Mouse (Mus musculus): ENCODE results near the gene Gm6525.
A peak's percentile ranks its signal among the peaks of the same experiment; 100 is the strongest.

The Gm6525 gene

DNA sequence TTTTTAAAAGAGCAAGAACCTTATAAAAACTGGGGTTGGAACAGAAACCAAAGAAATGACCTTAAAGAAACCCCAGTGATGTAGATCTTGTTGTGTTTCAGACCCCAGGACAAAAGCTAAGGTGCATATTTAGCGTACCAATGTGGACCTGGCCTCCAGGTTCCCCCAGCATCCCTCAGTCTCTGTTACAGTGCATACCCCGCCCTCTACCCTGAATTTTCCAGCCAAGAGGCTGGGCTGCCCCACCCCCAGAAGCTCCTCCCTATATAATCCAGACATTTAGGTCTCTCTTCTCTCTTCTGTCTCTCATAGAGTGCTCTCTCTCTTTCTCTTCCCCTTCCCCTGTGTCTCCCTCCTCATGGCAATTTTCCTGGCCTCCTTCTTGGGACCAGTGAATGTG is 6.4 kb downstream of the Gm6525 start:
- H3K4me3 ChIP-seq (replicated peaks; ENCODE audit: low read length) = peak overlapping the region; percentile 58
- peaks cover 71% of the 10 kb centered on the region for H3K4me1 ChIP-seq (replicated peaks; ENCODE audit: low read depth, low read length)
- TF ChIP-seq POU5F1 (IDR thresholded peaks at IDR 0.05; ENCODE audit: borderline replicate concordance, low read length) = no peak
- no peak for TF ChIP-seq NANOG (IDR thresholded peaks at IDR 0.05; ENCODE audit: borderline replicate concordance, low read length)
- TF ChIP-seq CTCF (conservative IDR thresholded peaks at IDR 0.05; ENCODE audit: low read length) = no peak
- peaks cover 41% of the 10 kb centered on the region for H3K36me3 ChIP-seq (ENCODE audit: insufficient read depth, low read length)
- H3K9me3 ChIP-seq (ENCODE audit: low read length) = peaks cover 13% of the 10 kb centered on the region; the same call in 1 of the 2 replicates
- no peaks in the 10 kb centered on the region for H3K27me3 ChIP-seq (ENCODE audit: insufficient read depth, low read length)

DNA sequence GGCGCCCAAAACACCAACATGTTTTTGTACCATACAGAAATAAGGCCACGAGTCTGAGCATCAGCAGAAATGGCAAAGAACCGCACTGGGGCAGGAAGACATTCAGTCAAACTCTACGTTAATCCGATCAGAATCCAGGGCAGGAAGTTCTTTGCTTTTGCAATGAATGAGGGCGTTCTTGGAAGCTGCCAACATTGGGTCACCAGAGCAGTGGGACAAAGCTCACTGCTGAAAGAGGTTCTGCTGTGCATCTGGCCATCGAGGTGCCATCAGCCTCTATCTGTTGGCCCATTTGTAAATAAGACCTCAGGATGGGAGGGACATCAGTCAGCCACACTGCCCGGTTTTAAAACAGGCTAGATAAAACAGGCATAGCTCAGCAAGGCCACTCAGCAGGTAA is 7.2 kb downstream of the Gm6525 start:
- Histone ChIP-seq H3K4me1 (replicated peaks; ENCODE audit: low read depth, low read length) (peaks cover 72% of the 10 kb centered on the region), H3K4me3 (replicated peaks; ENCODE audit: low read length) (peak overlapping the region; percentile 58), H3K36me3 (ENCODE audit: insufficient read depth, low read length) (peaks cover 38% of the 10 kb centered on the region), H3K9me3 (ENCODE audit: low read length) (peaks cover 13% of the 10 kb centered on the region; the same call in 1 of the 2 replicates), H3K27me3 (ENCODE audit: insufficient read depth, low read length) (no peaks in the 10 kb centered on the region)
- TF ChIP-seq CTCF (conservative IDR thresholded peaks at IDR 0.05; ENCODE audit: low read length) (no peak), POU5F1 (IDR thresholded peaks at IDR 0.05; ENCODE audit: borderline replicate concordance, low read length) (no peak), NANOG (IDR thresholded peaks at IDR 0.05; ENCODE audit: borderline replicate concordance, low read length) (no peak)

DNA sequence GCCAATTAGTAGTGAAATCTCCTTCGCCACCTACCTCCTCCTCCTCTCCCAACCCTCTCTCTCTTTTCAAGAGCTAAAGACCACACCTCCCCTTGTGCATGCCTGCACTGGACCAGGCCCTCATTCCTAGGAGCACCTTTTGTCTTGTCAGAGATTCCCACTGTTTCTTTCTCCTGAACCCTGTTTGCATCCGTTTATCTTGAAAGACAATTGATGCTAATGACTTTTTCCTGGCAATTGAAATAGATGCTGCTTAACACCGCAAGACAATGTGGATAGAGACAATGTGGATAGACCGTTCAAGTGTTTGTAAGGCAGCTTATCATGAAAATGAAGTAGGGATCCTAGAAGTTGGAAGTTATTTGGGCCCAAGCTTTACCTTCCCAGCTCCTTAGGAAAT is 7.8 kb downstream of the Gm6525 start:
- peaks cover 72% of the 10 kb centered on the region for H3K4me1 ChIP-seq (replicated peaks; ENCODE audit: low read depth, low read length)
- peaks cover 13% of the 10 kb centered on the region; the same call in 1 of the 2 replicates for H3K9me3 ChIP-seq (ENCODE audit: low read length)
- peak overlapping the region; percentile 58; the same call in 1 of the 2 replicates for H3K4me3 ChIP-seq (replicated peaks; ENCODE audit: low read length)
- TF ChIP-seq NANOG (IDR thresholded peaks at IDR 0.05; ENCODE audit: borderline replicate concordance, low read length) = peak; percentile 94
- no peak for TF ChIP-seq POU5F1 (IDR thresholded peaks at IDR 0.05; ENCODE audit: borderline replicate concordance, low read length)
- peaks cover 32% of the 10 kb centered on the region for H3K36me3 ChIP-seq (ENCODE audit: insufficient read depth, low read length)
- H3K27me3 ChIP-seq (ENCODE audit: insufficient read depth, low read length) = no peaks in the 10 kb centered on the region

GRCm38 (mm10) chr3:84189629-84190173 is 15.8 kb downstream of the Gm6525 start:
- Histone ChIP-seq H3K4me1 (replicated peaks; ENCODE audit: low read depth, low read length) (peaks cover 86% of the 10 kb centered on the region), H3K9me3 (ENCODE audit: low read length) (peaks cover 2% of the 10 kb centered on the region; the same call in 1 of the 2 replicates), H3K4me3 (replicated peaks; ENCODE audit: low read length) (peak overlapping the region; percentile 82), H3K36me3 (ENCODE audit: insufficient read depth, low read length) (peaks cover 8% of the 10 kb centered on the region), H3K27me3 (ENCODE audit: insufficient read depth, low read length) (no peaks in the 10 kb centered on the region)
- TF ChIP-seq CTCF (conservative IDR thresholded peaks at IDR 0.05; ENCODE audit: low read length) (no peak), POU5F1 (IDR thresholded peaks at IDR 0.05; ENCODE audit: borderline replicate concordance, low read length) (no peak), NANOG (IDR thresholded peaks at IDR 0.05; ENCODE audit: borderline replicate concordance, low read length) (no peak)

GRCm38 (mm10) chr3:84190513-84191061 is 16.7 kb downstream of the Gm6525 start:
- peak overlapping the region; percentile 82 for H3K4me3 ChIP-seq (replicated peaks; ENCODE audit: low read length)
- H3K36me3 ChIP-seq (ENCODE audit: insufficient read depth, low read length) = peaks cover 3% of the 10 kb centered on the region; the same call in 1 of the 2 replicates
- no peak for TF ChIP-seq POU5F1 (IDR thresholded peaks at IDR 0.05; ENCODE audit: borderline replicate concordance, low read length)
- no peak for TF ChIP-seq NANOG (IDR thresholded peaks at IDR 0.05; ENCODE audit: borderline replicate concordance, low read length)
- TF ChIP-seq CTCF (conservative IDR thresholded peaks at IDR 0.05; ENCODE audit: low read length) = no peak
- H3K9me3 ChIP-seq (ENCODE audit: low read length) = no peaks in the 10 kb centered on the region; the same call in 1 of the 2 replicates
- H3K4me1 ChIP-seq (replicated peaks; ENCODE audit: low read depth, low read length) = peaks cover 93% of the 10 kb centered on the region
- H3K27me3 ChIP-seq (ENCODE audit: insufficient read depth, low read length) = no peaks in the 10 kb centered on the region

DNA sequence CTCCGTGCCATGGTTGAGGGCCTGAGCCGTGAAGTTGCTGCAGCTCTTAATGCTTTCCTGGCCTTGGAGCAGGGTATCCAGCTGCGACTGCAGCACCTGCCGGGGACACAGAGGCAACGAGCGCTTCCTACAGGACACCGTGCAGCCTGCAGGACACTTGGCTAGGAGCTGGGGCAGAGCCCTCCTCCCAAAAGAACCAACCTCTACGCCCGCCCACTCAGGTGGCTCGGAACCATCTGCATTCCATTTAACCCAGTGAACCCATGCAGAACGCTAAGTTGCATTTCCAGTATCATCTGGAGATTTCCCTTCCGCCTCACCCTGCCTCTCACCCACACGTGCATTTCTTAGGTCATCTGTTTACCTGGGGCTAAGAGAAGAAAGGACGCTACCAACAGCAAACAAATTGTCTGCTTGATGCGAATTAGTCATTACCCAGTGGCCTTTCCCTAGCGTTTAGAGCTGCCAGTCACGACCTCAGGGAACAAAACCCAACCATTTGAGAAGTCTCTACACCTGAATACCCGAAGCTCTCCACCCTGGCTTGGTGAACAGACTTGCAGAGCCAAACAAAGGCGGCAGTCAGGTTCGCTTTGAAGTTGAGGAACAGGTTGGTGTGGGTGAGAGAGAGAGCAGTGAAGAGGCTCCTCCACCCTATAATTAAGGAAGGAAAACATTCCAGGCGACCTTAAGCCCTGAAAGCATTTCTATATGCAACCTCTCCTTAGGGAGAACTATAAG is 17.4 kb downstream of the Gm6525 start:
- Histone ChIP-seq H3K36me3 (ENCODE audit: insufficient read depth, low read length) (no peaks in the 10 kb centered on the region), H3K9me3 (ENCODE audit: low read length) (no peaks in the 10 kb centered on the region; the same call in 1 of the 2 replicates), H3K4me3 (replicated peaks; ENCODE audit: low read length) (peak overlapping the region; percentile 82), H3K27me3 (ENCODE audit: insufficient read depth, low read length) (no peaks in the 10 kb centered on the region), H3K4me1 (replicated peaks; ENCODE audit: low read depth, low read length) (peaks cover 95% of the 10 kb centered on the region)
- TF ChIP-seq POU5F1 (IDR thresholded peaks at IDR 0.05; ENCODE audit: borderline replicate concordance, low read length) (no peak), NANOG (IDR thresholded peaks at IDR 0.05; ENCODE audit: borderline replicate concordance, low read length) (peak; percentile 32; the same call in 1 of the 2 replicates)

DNA sequence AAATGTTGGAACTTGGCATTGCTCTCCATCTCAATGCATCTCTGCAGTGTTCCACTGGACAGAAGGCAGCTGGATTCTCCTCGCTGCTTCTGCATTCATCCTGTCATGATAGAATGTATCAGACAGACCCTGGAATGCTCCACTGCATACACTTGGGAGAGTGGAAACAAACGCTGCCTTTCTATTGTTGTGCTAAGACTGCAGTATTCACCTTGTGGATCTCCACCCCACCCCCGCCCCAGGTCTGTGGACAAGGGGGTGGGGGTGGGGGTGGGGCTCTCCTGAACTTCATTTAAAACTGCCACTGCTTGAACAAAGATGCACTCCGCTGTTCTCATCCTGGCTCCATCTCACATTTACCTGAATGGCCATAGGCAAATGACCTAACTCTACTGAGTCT is 20.0 kb downstream of the Gm6525 start:
- TF ChIP-seq POU5F1 (IDR thresholded peaks at IDR 0.05; ENCODE audit: borderline replicate concordance, low read length) (no peak), NANOG (IDR thresholded peaks at IDR 0.05; ENCODE audit: borderline replicate concordance, low read length) (no peak), CTCF (conservative IDR thresholded peaks at IDR 0.05; ENCODE audit: low read length) (no peak)
- H3K27me3 ChIP-seq (ENCODE audit: insufficient read depth, low read length) = no peaks in the 10 kb centered on the region
- no peaks in the 10 kb centered on the region for H3K36me3 ChIP-seq (ENCODE audit: insufficient read depth, low read length)

GRCm38 (mm10) chr3:84198229-84198628 is 24.3 kb downstream of the Gm6525 start:
- H3K4me1 ChIP-seq (replicated peaks; ENCODE audit: low read depth, low read length) = peaks cover 51% of the 10 kb centered on the region
- no peak overlapping the region for H3K4me3 ChIP-seq (replicated peaks; ENCODE audit: low read length)
- no peaks in the 10 kb centered on the region for H3K36me3 ChIP-seq (ENCODE audit: insufficient read depth, low read length)
- no peaks in the 10 kb centered on the region for H3K27me3 ChIP-seq (ENCODE audit: insufficient read depth, low read length)
- TF ChIP-seq POU5F1 (IDR thresholded peaks at IDR 0.05; ENCODE audit: borderline replicate concordance, low read length) = no peak
- no peak for TF ChIP-seq CTCF (conservative IDR thresholded peaks at IDR 0.05; ENCODE audit: low read length)
- no peak for TF ChIP-seq NANOG (IDR thresholded peaks at IDR 0.05; ENCODE audit: borderline replicate concordance, low read length)
- H3K9me3 ChIP-seq (ENCODE audit: low read length) = no peaks in the 10 kb centered on the region

More for the DNA sequence above, 20.0 kb downstream of the Gm6525 start:
- Histone ChIP-seq H3K9me3 (ENCODE audit: low read length) (no peaks in the 10 kb centered on the region; the same call in 1 of the 2 replicates), H3K4me1 (replicated peaks; ENCODE audit: low read depth, low read length) (peaks cover 79% of the 10 kb centered on the region), H3K4me3 (replicated peaks; ENCODE audit: low read length) (peak overlapping the region; percentile 57; the same call in 1 of the 2 replicates)

Data from E14TG2a.4 (cell line).